Mouse (Mus musculus) CH12.LX (cell line): ENCODE measurements around the gene Smco2. TPM values are rescaled to one million over a fixed set of nuclear protein-coding genes. Genes with fewer than 3 reads are reported as not detected.

Source experiments
- DNase-seq: peaks from one replicate; pipeline ENCODE4 v3.0.0-alpha.2; 2013; ENCODE audit errors: extremely low read depth
- H3K27ac ChIP-seq: 2 replicates; pipeline ENCODE4 v1.5.1; 2012; ENCODE audit warnings: low read depth, mild to moderate bottlenecking, control low read depth, moderate library complexity; ENCODE audit not compliant: insufficient read depth
- H3K27me3 ChIP-seq: replicated peaks from 2 replicates; pipeline ENCODE3; 2012; ENCODE audit warnings: inconsistent platforms
- H3K36me3 ChIP-seq, 2 experiments: replicated peaks in 1 of 2; 2 replicates each; pipeline versions ENCODE3 to v1.6.1; 2012; ENCODE audit warnings: inconsistent platforms in 1 of 2, low read length in 1 of 2, mild to moderate bottlenecking in 1 of 2, mixed read lengths in 1 of 2, moderate library complexity in 1 of 2; ENCODE audit not compliant: control insufficient read depth in 1 of 2, insufficient read depth in 1 of 2
- H3K4me1 ChIP-seq, 2 experiments: 2 replicates each; pipeline ENCODE4 v1.6.1; 2012; ENCODE audit warnings: inconsistent platforms in 1 of 2, moderate library complexity in 1 of 2; ENCODE audit not compliant: insufficient read depth in 2 of 2, control insufficient read depth in 1 of 2
- H3K4me2 ChIP-seq: 2 replicates; pipeline ENCODE4 v1.6.1; 2012; ENCODE audit warnings: low read depth, mild to moderate bottlenecking, control low read depth; ENCODE audit not compliant: poor library complexity, insufficient read depth, severe bottlenecking
- H3K4me3 ChIP-seq, 3 experiments: fragments of 150-350 bp in 1 of 3; sonication (generic) in 1 of 3; replicated peaks in 1 of 3; 2 replicates each; pipeline versions ENCODE3 to v1.5.1; 2011 to 2012; ENCODE audit warnings: low read depth in 2 of 3, low read length in 2 of 3, mild to moderate bottlenecking in 2 of 3, moderate library complexity in 2 of 3, control low read depth in 1 of 3, improper control_type of control experiment in 1 of 3, inconsistent platforms in 1 of 3, mixed read lengths in 1 of 3; ENCODE audit not compliant: poor library complexity in 1 of 3
- H3K79me2 ChIP-seq: replicated peaks from 2 replicates; pipeline ENCODE4 v1.6.1; 2012; ENCODE audit warnings: mild to moderate bottlenecking, moderate library complexity; ENCODE audit not compliant: control insufficient read depth, poor library complexity, insufficient read depth, severe bottlenecking; ENCODE audit errors: extremely low read depth
- H3K9ac ChIP-seq: 2 replicates; pipeline ENCODE4 v1.6.1; 2012; ENCODE audit warnings: low read depth, mild to moderate bottlenecking, control low read depth, moderate library complexity; ENCODE audit not compliant: insufficient read depth
- H3K9me3 ChIP-seq: replicated peaks from 2 replicates; pipeline ENCODE3; 2012; ENCODE audit warnings: low read length, inconsistent platforms, mixed read lengths
- BHLHE40 ChIP-seq: IDR thresholded peaks from 2 replicates; pipeline ENCODE4 v1.6.1; 2011; ENCODE audit warnings: mild to moderate bottlenecking, low read depth, low read length, improper control_type of control experiment
- CHD1 ChIP-seq: IDR thresholded peaks from 2 replicates; pipeline ENCODE4 v1.6.1; 2012; ENCODE audit warnings: low read depth, low read length, improper control_type of control experiment, inconsistent platforms
- CHD2 ChIP-seq: IDR thresholded peaks from 2 replicates; pipeline ENCODE4 v1.6.1; 2011; ENCODE audit warnings: low read length, improper control_type of control experiment
- CTCF ChIP-seq, 2 experiments: IDR thresholded peaks in 1 of 2; conservative IDR thresholded peaks in 1 of 2; 2 replicates each; pipeline ENCODE4 v1.5.1; 2011 to 2012; ENCODE audit warnings: low read depth in 2 of 2, low read length in 2 of 2, improper control_type of control experiment in 1 of 2, inconsistent platforms in 1 of 2, mild to moderate bottlenecking in 1 of 2, moderate library complexity in 1 of 2
- ETS1 ChIP-seq: conservative IDR thresholded peaks from 2 replicates; pipeline ENCODE4 v1.6.1; 2012; ENCODE audit warnings: low read depth, mild to moderate bottlenecking, inconsistent platforms, low read length, improper control_type of control experiment, moderate library complexity
- GABPA ChIP-seq: IDR thresholded peaks from 2 replicates; pipeline ENCODE4 v1.6.1; 2012; ENCODE audit warnings: low read depth, low read length, improper control_type of control experiment, inconsistent platforms; ENCODE audit not compliant: insufficient replicate concordance
- HCFC1 ChIP-seq: IDR thresholded peaks from 2 replicates; pipeline ENCODE4 v1.6.1; 2012; ENCODE audit warnings: low read depth, mild to moderate bottlenecking, inconsistent platforms, low read length, improper control_type of control experiment
- MEF2A ChIP-seq: IDR thresholded peaks from 2 replicates; pipeline ENCODE4 v1.6.1; 2014; ENCODE audit warnings: low read depth, mild to moderate bottlenecking, inconsistent platforms, low read length, improper control_type of control experiment, borderline replicate concordance
- NRF1 ChIP-seq: IDR thresholded peaks from 2 replicates; pipeline ENCODE4 v1.6.1; 2014; ENCODE audit warnings: low read depth, mild to moderate bottlenecking, inconsistent platforms, low read length, improper control_type of control experiment, moderate library complexity
- PAX5 ChIP-seq: IDR thresholded peaks from 2 replicates; pipeline ENCODE4 v1.6.1; 2012; ENCODE audit warnings: low read length, inconsistent platforms, mixed read lengths
- TBP ChIP-seq: conservative IDR thresholded peaks from 2 replicates; pipeline ENCODE4 v1.6.1; 2011; ENCODE audit warnings: low read depth, low read length, improper control_type of control experiment
- USF1 ChIP-seq: IDR thresholded peaks from 2 replicates; pipeline ENCODE4 v1.6.1; 2014; ENCODE audit warnings: low read depth, mild to moderate bottlenecking, inconsistent platforms, low read length, improper control_type of control experiment
- USF2 ChIP-seq: conservative IDR thresholded peaks from 2 replicates; pipeline ENCODE4 v1.6.1; 2011; ENCODE audit warnings: low read depth, low read length, improper control_type of control experiment
- ZC3H11A ChIP-seq: IDR thresholded peaks from 2 replicates; pipeline ENCODE4 v1.6.1; 2012; ENCODE audit warnings: low read depth, mild to moderate bottlenecking, inconsistent platforms, low read length, improper control_type of control experiment
- ZKSCAN1 ChIP-seq: IDR thresholded peaks from 2 replicates; pipeline ENCODE4 v1.6.1; 2012; ENCODE audit warnings: low read depth, inconsistent platforms, low read length, improper control_type of control experiment, borderline replicate concordance
- dilution Hi-C: fragments of 300-500 bp; cut with MboI; formaldehyde crosslinking; loops from 2 replicates; pipeline ENCODE4 v1.14.3; 2020; ENCODE audit warnings: low sequenced_read_pairs; ENCODE audit not compliant: extremely low pct_unique_long_range_greater_than_20kb, extremely low pct_ligation_motif_present
- in situ Hi-C: fragments of 300-500 bp; cut with MboI; formaldehyde crosslinking; loops from 3 replicates; pipeline ENCODE4 v1.14.3; 2019; ENCODE audit warnings: low sequenced_read_pairs, low pct_ligation_motif_present, low pct_unique_long_range_greater_than_20kb, mixed read lengths
- polyA plus RNA-seq: library from polyadenylated mRNA; unstranded; fragments of >175 nt; gene quantifications from 2 replicates; pipeline ENCODE4 v1.2.1, GENCODE M21; 2012; ENCODE audit warnings: low read depth; ENCODE audit not compliant: insufficient read length
- total RNA-seq, 2 experiments: library from RNA; depleted of rRNA; stranded (reverse); fragments of 300-350 nt in 1 of 2; fragments of >200 nt in 1 of 2; gene quantifications; 2 replicates each; pipeline ENCODE4 v1.2.3; 2012 to 2014

The Smco2 gene
- total and polyA plus RNA-seq, 3 experiments, result not detected

DNA sequence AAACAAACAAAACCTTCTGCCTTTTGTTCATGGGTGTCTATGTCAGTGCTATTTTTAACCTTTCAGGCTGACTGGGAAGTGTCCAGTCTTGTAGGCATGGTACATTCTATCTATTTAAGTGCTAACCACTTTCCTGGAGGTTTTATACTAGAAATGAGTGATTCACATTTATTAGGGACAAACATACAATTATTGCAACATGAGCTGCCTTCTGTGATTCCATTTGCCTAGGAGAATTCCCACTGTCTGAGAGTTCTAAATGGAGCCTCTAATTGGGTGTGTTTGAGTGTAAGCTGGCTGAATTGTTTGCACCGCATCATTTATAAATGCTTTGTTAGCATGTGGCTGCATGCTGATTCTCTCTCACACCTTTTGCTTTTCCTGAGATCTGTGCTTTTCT is 65.9 kb downstream of the Smco2 start:
- dilution Hi-C loops (no loop called here), in situ Hi-C loops (no loop called here)
- Histone ChIP-seq H3K4me1 (peaks cover 0 to 21% of the 10 kb centered on the region in 2 experiments; a peak in 2 of 4 replicates), H3K9ac (no peak overlapping the region), H3K27me3 (no peaks in the 10 kb centered on the region), H3K79me2 (no peaks in the 10 kb centered on the region; the same call in 1 of the 2 replicates), H3K36me3 (peaks cover 0 to 6% of the 10 kb centered on the region in 2 experiments), H3K4me3 (no peak overlapping the region), H3K4me2 (no peak overlapping the region), H3K9me3 (no peaks in the 10 kb centered on the region), H3K27ac (no peak overlapping the region)
- TF ChIP-seq USF1 (no peak), NRF1 (no peak), ZC3H11A (no peak), CTCF (conservative IDR thresholded peaks at IDR 0.05 in 1 of 2, IDR thresholded peaks at IDR 0.05 in 1 of 2; ENCODE audit: low read depth in 2 of 2, low read length in 2 of 2) (no peak), ZKSCAN1 (no peak), CHD1 (no peak), GABPA (no peak), HCFC1 (no peak), ETS1 (no peak), USF2 (no peak), MEF2A (no peak)
- DNase-seq, result no peak

DNA sequence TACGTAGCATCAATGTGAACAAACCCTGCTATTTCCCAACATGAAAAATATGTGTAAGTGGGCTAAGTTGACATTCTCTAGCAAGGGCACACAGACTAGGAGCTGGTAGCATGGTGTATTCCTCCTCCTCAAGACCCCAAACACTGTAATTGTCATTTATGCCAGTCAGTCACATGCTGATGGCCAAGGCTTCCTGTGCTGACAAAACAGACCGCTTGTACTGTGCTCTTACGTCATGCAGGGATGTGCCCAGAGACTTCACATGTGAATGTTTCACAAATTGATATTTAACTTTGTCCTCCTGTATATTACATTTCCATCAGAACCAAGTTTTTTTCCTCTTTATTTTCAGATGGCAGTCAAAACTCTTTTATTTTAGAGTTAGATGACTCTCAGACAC is 67.5 kb downstream of the Smco2 start:
- TF ChIP-seq USF2 (no peak), CHD2 (no peak), BHLHE40 (no peak), PAX5 (no peak), NRF1 (no peak), TBP (no peak)
- no peak overlapping the region for H3K4me2 ChIP-seq
- no peak overlapping the region for H3K9ac ChIP-seq
- no peak for DNase-seq
- H3K36me3 ChIP-seq, result peaks cover 0 to 5% of the 10 kb centered on the region in 2 experiments
- H3K9me3 ChIP-seq, result no peaks in the 10 kb centered on the region
- in situ Hi-C loops (no loop called here), dilution Hi-C loops (no loop called here)
- H3K27me3 ChIP-seq, result no peaks in the 10 kb centered on the region
- H3K27ac ChIP-seq, result no peak overlapping the region
- peaks cover 0 to 13% of the 10 kb centered on the region in 2 experiments; a peak in 2 of 4 replicates for H3K4me1 ChIP-seq
- H3K79me2 ChIP-seq, result no peaks in the 10 kb centered on the region
- H3K4me3 ChIP-seq, result no peak overlapping the region
